Mouse (Mus musculus): ENCODE measurements around the gene Lmod3.
A peak's percentile ranks its signal among the peaks of the same experiment; 100 is the strongest.
"Not testable (repeated sequence)": the region's sequence is repeated elsewhere in the genome, so short reads cannot be mapped to it uniquely, and the experiment has no call there.

Gene Lmod3

GRCm38 (mm10) chr6:97275760-97276159 is 23.2 kb upstream of the Lmod3 start:
- no peak for DNase-seq

DNA sequence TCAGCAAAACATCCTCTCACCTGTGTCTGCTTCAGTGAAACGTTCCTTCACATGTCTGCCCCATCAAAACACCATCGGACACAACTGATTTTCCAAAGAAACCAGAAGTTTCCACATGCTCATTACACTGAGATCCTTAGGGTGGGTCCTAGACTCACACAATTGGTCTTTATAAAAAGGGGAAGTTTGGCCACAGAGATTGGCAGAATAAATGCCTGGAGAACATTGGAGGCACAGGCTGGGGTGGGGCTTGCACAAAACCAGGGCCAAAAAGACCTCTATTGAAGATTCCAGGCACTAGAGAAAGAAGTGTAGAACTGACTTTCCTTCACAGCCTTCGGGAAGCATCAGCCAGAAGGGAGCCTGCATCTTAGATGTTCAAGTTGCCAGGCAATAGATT is 21.2 kb upstream of the Lmod3 start:
- no peak for DNase-seq

- no peak for DNase-seq
Observed at GRCm38 (mm10) chr6:97273058-97273710, 20.6 kb upstream of the Lmod3 start.

DNA sequence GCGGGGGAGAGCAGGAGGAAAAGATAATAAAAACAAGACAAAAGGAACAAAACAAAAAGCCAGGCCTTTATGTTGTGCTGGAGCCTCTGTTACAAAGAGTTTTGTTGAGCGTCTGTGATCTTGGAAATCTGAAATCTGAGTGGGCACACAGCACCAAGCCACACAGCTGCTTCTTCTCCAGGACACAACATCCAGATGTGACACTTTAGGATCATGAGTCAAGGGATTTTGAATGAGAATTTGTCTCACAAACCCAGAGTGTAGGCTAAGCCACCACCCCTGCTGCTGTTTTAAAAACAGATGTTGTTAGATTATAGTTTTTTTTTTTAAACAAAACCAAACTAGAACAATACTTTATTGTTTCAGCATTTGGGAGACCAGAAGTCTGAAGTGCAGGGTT is 19.8 kb upstream of the Lmod3 start:
- DNase-seq = no peak

- DNase-seq = no peak
Observed at GRCm38 (mm10) chr6:97269596-97269995, 17.0 kb upstream of the Lmod3 start.

DNA sequence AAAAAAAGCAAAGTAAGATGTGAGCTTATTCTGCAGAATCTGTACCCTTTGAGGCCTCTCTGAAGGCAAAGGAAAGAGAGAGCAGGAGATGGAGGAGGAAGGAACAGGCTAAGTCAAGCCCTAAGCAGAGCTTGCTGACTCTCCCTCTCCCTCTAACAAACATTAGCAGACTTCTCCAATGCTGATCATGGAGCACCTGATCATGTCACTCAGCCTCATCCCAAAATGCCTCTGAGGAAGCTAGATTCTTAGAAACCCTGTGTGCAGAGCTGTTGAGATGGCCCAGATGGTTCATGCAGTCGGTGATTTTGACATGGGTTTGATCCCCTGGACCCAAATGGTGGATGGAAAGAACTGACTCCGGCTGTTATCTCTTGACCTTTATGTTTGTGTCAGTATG is 14.6 kb upstream of the Lmod3 start:
- no peak for DNase-seq

DNA sequence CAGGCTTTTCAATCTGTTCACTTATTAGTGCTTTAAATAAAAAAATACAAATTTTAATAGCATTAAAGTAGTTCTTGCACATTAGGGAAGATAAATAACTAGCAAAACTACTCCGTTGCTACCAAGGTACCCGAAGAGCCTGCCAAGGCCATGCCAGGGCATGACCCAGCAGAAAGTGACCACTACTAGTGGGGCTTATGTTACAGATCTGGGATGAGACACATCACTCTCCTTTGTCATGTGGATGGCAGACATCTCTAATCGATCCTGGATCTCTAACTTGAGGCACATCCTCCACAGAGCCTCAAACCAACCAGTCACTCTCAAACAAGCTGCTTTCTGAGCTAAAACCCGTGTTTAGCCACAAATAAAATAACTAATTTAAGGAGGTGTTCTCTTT is 14.1 kb upstream of the Lmod3 start:
- DNase-seq = no peak

GRCm38 (mm10) chr6:97265705-97266104 is 13.1 kb upstream of the Lmod3 start:
- no peak for DNase-seq

DNA sequence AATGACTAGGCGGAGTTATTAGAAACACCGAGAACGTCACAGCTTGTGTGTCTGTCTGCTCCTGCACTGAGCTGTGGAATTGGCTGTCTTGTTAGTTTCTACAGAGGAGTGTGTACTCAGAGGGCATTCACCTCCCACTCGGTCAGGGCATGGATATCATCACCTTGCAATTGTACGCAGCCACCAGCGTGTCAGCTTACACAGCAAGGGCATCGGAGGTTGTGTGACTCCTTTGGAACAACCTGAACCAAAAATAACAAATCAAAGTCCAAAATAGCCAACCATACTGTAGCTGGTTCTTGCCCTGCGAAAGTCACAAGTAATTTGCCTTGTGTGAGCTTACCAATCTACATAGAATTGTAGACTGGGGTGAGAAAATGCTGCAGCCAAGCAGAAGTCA is 12.7 kb upstream of the Lmod3 start:
- no peak for DNase-seq

DNA sequence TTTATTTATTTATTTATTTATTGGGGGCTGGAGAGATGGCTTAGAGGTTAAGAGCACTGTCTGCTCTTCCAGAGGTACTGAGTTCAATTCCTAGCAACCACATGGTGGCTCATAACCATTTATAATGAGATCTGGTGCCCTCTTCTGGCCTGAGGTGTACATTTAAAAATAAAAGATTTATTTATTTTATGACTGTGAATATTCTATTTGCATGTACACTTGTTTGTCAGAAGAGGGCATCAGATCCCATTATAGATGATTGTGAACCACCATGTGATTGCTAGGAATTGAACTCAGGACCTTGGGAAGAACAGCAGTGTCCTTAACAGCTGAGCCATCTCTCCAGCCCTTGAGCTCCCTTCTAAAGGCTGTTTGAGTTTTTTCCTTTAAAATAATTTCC is 11.2 kb upstream of the Lmod3 start:
- DNase-seq = not testable (repeated sequence)

- no peak for DNase-seq
Observed at GRCm38 (mm10) chr6:97262229-97262628, 9.7 kb upstream of the Lmod3 start.

GRCm38 (mm10) chr6:97259926-97260325 is 7.4 kb upstream of the Lmod3 start:
- not testable (repeated sequence) for DNase-seq

GRCm38 (mm10) chr6:97258489-97258888 is 5.9 kb upstream of the Lmod3 start:
- no peak for DNase-seq

DNA sequence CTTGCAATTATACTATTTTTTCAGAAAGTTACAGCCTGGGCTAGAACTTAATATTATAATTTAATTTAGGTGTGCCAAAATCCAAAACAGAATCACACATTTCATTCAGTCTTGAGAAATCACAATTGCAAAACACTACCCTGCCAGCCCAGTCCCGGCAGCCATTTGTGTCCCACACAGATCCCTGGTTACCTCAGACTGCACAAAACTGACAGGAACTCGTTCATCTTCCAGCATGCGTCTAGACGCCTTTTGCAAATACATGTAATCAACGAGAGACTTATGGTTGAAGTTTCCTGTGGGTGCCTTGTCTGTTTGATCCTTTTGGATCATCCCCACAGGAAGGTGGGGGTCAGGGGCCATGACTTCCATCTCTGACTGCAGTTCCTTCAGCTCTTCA is 473 bp downstream of the Lmod3 start:
- no peak for DNase-seq

- DNase-seq = peak; percentile 43
Observed at GRCm38 (mm10) chr6:97250966-97251365, 1.6 kb downstream of the Lmod3 start.

GRCm38 (mm10) chr6:97245200-97245599 is 7.4 kb downstream of the Lmod3 start:
- no peak for DNase-seq

- DNase-seq = no peak
Observed at GRCm38 (mm10) chr6:97242522-97242921, 10.0 kb downstream of the Lmod3 start.

DNA sequence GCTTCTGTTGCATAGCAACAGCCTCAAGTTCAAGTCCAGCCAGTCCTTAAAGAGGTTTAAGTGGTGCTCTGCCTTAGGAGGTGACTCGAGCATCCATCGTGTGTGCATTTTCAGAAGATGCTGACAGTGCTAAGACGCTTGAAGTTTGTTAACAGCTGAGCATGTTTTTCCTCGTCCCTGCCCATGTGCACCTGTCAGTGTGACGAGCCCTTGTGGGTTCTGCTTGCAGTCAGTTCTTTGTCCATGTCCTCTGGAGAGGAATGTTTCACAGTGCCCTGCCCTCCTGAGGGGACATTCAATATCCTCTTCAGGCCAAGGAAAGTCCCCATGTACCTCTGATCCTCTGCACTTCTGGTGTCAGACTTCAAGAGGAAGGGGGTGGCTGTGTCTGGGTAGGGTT is 12.5 kb downstream of the Lmod3 start:
- no peak for DNase-seq

DNA sequence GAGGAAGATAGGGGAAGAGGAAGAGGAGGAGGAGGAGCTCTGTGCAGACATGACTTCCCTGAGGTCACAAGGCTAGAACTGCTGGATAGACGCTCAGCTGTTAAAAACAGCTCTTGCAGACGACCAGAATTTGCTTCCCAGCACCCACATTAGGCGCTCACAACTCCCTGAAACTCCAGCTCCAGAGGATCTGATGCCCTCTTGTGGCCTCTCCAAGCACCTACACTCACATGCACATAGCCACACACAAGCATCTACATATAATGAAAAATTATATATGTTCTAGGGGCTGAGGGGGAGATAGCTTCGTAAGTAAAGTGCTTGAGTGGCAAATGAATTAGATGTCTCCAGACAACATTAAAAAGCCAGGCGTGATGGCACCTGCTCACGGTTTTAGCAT is 13.2 kb downstream of the Lmod3 start:
- DNase-seq = no peak

GRCm38 (mm10) chr6:97236088-97236487 is 16.5 kb downstream of the Lmod3 start:
- DNase-seq = no peak

DNA sequence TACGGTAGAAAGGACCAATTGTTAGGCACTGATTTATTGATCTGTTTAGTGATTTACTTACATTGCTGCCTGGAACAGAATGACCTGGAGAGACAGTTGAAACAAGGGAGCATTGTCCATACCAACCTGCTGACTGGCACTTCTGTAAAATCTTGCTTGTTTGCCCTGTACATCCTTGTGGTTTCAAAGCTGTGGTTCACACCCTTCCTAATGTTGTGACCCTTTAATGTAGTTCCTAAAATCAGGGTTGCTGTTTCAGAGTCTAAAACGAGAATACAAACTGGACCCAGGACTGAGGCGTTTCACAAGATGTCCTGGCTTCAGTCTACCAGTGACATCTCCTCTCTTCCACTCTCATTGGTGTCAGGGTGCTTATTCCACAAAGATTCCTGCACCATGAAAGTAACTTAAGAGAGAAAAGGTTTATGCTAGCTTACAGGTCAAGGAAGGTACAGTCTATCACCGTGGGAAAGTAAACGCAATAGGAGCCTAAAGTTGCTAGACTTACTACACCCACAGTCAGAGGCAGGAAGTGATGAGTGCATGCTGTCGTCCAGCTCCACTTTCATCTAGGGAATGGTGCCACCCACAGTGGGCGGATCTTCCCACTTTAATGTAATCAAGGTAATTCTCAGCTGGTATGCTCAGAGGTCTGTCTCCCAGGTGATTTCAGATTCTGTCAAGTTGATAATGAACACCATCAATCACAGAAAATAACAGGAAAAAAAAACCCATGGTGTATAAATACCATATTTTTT is 17.5 kb downstream of the Lmod3 start:
- no peak for DNase-seq

- DNase-seq = no peak
Observed at GRCm38 (mm10) chr6:97227067-97227847, 25.3 kb downstream of the Lmod3 start.

DNA sequence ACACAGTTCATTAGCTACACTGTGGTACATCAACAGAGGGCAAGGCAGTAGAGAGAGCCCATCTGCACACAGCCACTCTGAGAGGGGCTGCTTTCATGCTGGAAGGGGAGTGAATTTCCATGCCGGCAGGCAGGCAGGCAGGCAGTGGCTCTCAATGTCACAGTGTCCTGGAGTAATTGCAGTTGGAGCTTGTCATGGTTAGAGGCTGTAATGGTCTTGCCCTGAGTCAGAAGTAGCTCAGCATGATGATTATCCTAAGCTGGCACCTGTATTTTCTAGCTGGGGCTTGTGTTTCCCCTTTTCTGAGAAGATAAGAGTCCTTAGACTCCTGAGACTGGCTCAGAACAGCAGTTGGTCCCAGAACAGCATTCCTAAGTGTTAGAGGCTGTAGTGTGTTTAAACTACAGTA is 26.5 kb downstream of the Lmod3 start:
- no peak for DNase-seq

DNA sequence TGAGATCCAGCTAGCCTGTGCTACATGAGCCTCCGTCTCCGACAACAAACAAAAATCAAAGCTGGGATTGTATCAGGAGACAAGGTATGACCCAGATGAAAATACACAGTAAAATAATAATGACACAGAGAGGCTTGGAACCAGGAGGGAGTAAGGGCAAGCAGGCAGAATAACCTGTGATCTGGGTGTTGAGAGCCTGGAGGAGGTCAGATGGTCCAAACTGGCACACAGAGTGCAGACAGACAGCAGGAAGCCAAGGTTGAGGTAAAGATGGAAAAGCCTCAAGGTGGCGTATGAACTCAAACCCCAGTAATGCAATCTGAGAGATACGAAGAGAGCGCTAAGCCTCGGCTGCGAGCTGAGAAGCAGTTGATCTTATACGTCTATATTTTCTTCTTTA is 28.1 kb downstream of the Lmod3 start:
- peak; percentile 56 for DNase-seq

All from cerebellum, adult 9-10 months (tissue).